Mouse (Mus musculus): ENCODE results near the gene Ank3. TPM values are rescaled to one million over a fixed set of nuclear protein-coding genes. Genes with fewer than 3 reads are reported as not detected.

The Ank3 gene
- polyA plus RNA-seq, 3 experiments from 2014 or later: 0.58 to 0.98 TPM; not detected in 1

- ATAC-seq: no peak
Observed at GRCm38 (mm10) chr10:69478831-69479230, 80.3 kb downstream of the Ank3 start.

- no peak for ATAC-seq
Observed at GRCm38 (mm10) chr10:69485191-69485786, 86.7 kb downstream of the Ank3 start.

DNA sequence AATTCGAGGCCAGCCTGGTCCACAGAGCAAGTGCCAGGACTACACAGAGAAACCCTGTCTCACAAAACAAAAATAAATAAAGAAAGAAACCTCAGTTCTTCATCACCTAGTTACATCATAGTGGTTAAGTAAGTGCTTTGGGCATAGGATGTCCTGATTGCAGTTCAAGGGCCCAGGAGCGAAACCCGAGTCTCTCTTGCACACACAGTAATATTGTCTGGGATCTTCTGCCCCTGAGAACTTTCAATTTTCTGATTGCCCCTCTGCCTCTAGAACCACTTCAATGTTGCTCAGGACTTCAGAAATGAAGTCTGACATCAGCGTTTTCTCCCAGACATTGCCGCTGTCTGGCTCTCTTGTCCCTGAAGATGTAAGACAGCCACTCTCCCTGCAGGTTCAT lies 91.6 kb downstream of the Ank3 start:
- ATAC-seq: no peak

DNA sequence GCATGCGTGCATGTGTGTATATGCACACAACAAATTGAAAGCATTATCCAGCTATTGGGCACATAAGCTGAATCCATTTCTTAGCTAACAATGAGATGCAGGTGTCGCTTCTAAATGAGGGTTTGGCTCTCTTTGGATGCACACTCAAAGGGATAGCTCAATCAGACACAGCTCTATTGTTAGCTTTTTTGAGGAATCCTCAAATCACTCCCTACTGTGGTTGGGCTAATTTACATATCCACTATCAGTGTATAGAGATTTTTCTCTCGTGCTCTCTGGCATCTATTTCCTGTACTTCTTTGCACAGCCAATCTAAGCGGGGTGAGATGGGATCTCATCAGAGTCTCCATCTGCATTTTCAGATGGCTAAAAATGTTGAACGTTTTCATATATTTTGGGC lies 93.4 kb downstream of the Ank3 start:
- no peak for ATAC-seq

GRCm38 (mm10) chr10:69497382-69497781 lies 98.8 kb downstream of the Ank3 start:
- no peak for ATAC-seq

DNA sequence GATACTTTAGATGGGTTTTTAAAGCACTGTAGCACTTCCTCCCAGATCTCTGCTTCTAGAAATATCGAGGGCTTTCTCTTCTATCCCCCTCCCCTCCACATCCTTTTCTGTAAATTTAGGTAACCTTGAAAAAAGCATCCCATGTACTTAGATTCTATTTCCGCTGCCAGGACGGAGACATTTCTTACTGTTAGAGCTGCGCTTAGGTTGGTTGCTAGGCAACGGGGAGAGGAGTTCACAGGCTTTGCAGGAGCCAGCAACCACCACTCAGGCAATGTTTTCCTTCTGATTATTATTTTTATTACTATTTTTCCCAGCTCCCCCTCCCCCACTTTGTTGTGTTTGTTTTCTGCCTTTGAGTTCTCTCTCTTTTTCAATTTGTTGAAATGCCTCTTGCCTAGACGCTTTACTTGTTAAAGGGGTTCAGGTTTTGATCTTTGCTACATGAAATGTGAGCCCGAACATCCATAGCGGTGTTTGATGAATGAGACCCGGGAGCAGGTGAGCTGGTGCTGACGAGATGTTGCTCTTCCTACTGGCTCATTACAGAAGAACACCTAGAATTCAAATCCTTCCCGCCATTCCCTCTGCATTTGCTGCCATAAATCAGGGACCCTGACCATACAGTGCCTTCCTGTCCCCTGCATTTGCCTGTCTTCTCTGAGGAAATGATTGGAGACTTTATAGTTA lies 101.7 kb downstream of the Ank3 start:
- ATAC-seq: no peak

DNA sequence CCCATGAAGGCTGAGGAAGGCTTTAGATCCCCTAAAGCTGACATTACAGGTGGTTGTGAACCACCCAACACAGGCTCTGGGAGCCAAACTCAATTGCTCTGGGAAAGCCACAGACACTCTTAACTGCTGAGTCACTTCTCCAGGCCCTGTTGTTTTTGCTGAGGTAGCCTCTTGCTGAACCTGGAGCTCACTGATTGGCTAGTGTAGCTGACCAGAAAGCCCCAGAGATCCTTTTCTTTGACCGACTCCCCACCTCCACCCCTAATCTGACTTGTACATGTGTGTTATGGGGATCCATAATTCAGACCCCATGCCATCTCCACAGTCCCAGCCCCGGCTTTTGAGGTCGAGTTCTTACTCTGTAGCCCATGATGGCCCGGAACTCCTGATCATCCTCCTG lies 105.2 kb downstream of the Ank3 start:
- ATAC-seq: no peak

GRCm38 (mm10) chr10:69507719-69508118 lies 109.1 kb downstream of the Ank3 start:
- ATAC-seq: no peak

- no peak for ATAC-seq
Observed at GRCm38 (mm10) chr10:69510392-69510791, 111.8 kb downstream of the Ank3 start.

DNA sequence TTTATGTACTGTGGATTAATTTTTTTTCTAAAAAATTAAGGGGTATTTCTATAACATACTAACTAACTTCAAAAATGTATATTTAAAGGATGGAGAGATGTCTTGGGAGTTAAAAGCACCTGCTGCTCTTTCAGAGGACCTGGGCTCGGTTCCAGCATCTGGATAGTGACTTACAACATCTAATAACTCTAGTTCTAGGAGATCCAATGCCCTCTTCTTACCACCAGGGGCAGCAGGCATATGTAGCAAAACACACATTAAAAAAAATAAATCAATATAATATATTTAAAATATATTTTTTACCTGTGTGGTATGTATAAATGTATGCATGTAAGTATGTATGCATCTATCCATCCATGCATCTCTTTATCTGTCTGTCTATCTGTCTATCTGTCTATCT lies 112.7 kb downstream of the Ank3 start:
- no peak for ATAC-seq

GRCm38 (mm10) chr10:69521977-69522376 lies 123.4 kb downstream of the Ank3 start:
- ATAC-seq: no peak

DNA sequence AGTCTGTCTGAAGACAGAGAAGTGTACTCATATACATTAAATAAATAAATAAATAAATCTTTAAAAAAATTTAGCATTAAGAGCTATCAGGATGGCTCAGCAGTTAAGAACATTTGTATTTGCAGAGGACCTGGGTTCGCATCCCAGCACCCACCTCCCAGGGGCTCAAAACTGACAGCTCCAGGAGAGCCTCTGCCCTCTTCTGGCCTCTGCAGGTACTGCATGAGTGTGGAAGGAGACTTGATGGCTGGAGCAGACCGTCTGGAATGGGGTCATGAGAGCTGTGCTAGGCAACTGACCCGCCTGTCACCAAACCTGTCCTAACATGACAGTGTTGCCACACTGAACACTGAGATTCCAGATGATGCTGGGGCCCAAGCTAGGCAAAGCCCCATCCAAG lies 124.6 kb downstream of the Ank3 start:
- no peak for ATAC-seq

- no peak for ATAC-seq
Observed at GRCm38 (mm10) chr10:69527318-69527717, 128.7 kb downstream of the Ank3 start.

DNA sequence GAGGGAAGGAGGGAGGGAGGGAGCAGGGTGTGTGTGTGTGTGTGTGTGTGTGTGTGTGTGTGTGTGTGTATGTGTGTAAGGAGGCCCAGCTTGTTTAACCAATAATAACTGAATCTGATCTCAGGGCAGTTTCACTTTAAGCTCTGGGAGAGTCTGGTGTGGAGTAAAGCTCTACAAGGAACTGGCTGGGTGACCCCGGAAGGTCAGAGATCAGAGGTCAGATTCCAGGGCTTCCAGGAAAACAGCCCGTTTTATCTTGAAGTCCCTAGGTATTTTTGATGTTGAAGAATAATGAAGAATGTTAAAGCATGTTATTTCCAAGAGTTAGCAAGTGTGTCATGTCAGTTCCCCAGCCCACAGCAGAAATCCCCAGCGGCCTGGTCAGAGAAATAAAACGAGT lies 130.2 kb downstream of the Ank3 start:
- ATAC-seq: no peak

DNA sequence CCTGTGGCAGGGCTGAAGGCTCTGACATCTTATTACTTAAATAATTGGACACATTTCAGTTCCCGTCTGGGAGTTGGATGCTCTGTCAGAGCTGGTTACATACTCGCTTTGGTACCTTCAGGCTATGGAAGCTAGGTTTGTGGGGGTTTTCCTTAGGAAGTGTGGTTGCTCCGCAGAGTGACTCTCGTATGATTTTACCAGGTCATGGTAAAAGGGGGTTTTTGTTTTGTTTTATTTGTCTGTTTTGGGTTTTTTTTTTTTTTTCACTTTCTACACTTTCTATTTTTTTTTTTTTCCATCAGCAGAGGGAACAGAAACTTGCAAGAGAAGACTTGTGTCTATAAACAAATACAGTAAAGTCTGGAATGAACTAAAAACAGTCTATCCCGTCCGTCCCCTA lies 131.8 kb downstream of the Ank3 start:
- ATAC-seq: no peak

- ATAC-seq: no peak
Observed at GRCm38 (mm10) chr10:69531569-69531968, 133.0 kb downstream of the Ank3 start.

DNA sequence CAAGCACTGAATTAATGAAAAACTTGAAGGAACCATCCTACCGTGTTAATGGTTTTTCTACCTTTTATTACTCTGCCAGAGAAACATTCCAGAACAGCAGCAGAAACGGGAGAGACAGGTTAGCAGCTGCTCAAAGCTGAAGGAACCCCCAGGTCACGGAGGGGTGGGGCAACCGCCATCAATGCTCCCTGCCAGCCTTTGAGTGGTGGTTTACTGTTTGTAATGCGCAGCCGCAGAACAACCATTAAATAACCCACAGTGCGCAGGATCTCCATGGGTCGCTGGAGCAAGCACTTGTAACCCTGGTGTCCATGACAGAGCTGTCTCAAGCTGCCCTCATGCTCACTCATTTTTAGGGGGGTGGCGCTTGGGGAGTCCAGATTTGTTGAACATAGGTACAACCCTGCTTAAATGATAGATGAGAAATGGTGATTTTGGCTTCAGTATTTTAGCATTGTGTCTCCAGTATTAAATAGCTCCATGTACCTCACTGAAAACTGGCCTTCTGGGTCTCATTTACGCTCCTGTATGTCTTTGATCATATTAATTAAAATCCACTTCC lies 133.7 kb downstream of the Ank3 start:
- no peak for ATAC-seq

- no peak for ATAC-seq
Observed at GRCm38 (mm10) chr10:69533505-69534388, 135.2 kb downstream of the Ank3 start.

DNA sequence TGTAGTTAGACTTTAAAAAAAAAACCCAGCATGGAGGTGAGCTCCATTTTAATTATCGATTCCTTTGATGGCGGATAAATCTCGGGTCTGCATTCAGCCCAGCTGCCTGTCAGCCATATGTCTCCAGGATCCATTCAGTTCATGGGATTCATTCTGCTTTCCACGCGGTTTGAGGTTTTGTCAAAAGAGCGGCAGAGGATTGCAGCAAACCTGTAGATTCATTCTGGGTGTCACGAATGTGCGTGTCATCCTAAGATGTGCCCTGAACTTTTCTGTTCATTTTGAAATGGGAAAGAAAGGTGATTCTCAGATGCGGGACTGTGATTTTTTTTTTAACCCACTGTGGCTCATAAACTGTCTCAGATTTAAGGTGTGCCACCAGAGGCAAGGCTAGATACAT lies 136.1 kb downstream of the Ank3 start:
- ATAC-seq: no peak

GRCm38 (mm10) chr10:69535123-69535930 lies 136.8 kb downstream of the Ank3 start:
- no peak for ATAC-seq

- ATAC-seq: no peak
Observed at GRCm38 (mm10) chr10:69535931-69536200, 137.3 kb downstream of the Ank3 start.

DNA sequence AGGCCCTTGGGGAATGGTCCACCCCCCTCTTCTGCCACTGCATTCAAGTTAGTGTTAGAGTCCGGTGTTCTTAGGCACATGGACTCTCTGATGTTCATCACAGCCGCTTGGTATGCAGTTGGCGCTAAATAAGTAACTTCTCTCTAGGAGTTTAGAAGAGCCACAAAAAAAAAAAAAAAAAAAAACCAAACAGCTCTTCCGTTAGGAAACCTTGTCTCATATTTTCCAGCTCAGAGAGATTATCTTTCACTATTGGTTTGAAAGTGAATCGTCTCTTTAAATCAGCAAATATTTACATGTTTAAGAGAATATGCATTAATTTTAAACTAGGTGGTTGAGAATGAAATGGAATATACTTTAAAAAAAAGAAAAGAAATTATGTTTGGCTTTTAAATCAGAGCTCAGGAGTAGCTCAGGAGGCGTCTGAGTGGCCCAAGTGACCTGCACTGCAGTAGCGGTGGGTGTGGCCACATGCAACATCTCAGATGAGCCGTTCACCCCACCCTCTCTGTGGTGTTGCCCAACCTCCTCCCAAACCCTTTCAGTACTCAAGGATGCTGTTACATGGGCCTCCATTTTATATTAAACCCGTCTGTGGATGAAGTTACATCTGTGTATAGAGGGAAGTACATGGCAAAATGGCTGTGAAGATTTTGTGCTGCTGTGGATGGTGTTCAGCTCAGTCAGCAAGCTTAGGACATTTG lies 138.0 kb downstream of the Ank3 start:
- ATAC-seq: no peak
